Mouse (Mus musculus) forebrain, embryonic 16.5 days (tissue): ENCODE data around the gene Hoxa11. TPM values are rescaled to one million over a fixed set of nuclear protein-coding genes. Genes with fewer than 3 reads are reported as not detected.

ENCODE experiments used
- ATAC-seq: fragments of 200-750 bp; cut with Nextera tagmentation; 2 replicates; pipeline ENCODE4 v1.8.0; 2017; ENCODE audit warnings: mild to moderate bottlenecking, moderate library complexity
- H3K27ac ChIP-seq: fragments of 300-500 bp; sonication (generic); 2 replicates; pipeline ENCODE4 v1.5.1; 2014; ENCODE audit warnings: low read length, control low read depth
- H3K27me3 ChIP-seq: fragments of 300-500 bp; sonication (generic); replicated peaks from 2 replicates; pipeline ENCODE4 v1.6.1; 2014; ENCODE audit warnings: low read length; ENCODE audit not compliant: control insufficient read depth, insufficient read depth
- H3K36me3 ChIP-seq: fragments of 300-500 bp; sonication (generic); 2 replicates; pipeline ENCODE4 v1.6.1; 2014; ENCODE audit not compliant: control insufficient read depth, insufficient read depth
- H3K4me1 ChIP-seq: fragments of 300-500 bp; sonication (generic); replicated peaks from 2 replicates; pipeline ENCODE4 v1.6.1; 2014; ENCODE audit warnings: low read length; ENCODE audit not compliant: control insufficient read depth, insufficient read depth
- H3K4me2 ChIP-seq: fragments of 300-500 bp; sonication (generic); 2 replicates; pipeline ENCODE4 v1.6.1; 2014; ENCODE audit warnings: mild to moderate bottlenecking, low read length, control low read depth
- H3K4me3 ChIP-seq: fragments of 300-500 bp; sonication (generic); replicated peaks from 2 replicates; pipeline ENCODE4 v1.5.1; 2014; ENCODE audit warnings: mild to moderate bottlenecking, low read length, control low read depth
- H3K9ac ChIP-seq: fragments of 300-500 bp; sonication (generic); replicated peaks from 2 replicates; pipeline ENCODE4 v1.6.1; 2014; ENCODE audit warnings: low read depth, low read length, control low read depth
- H3K9me3 ChIP-seq: fragments of 300-500 bp; sonication (generic); 2 replicates; pipeline ENCODE4 v1.6.1; 2016; ENCODE audit warnings: low read length; ENCODE audit not compliant: control insufficient read depth
- WGBS: fragments of 180-500 bp; shearing (Covaris S2); extraction: QIAGEN DNeasy Blood & Tissue Kit; methylation state at CpG from one replicate; pipeline ENCODE4 v1.1.7; 2014; 5-methylcytosine and 5-hydroxymethylcytosine counted together
- polyA plus RNA-seq: library from polyadenylated mRNA; unstranded; fragments of >200 nt; fragmentation: Nextera tagmentation; extraction: Ambion mirVana; gene quantifications from 2 replicates; pipeline ENCODE4 v1.2.1, GENCODE M21; 2015

Gene Hoxa11
- polyA plus RNA-seq, 1 experiment from 2014 or later: not detected

DNA sequence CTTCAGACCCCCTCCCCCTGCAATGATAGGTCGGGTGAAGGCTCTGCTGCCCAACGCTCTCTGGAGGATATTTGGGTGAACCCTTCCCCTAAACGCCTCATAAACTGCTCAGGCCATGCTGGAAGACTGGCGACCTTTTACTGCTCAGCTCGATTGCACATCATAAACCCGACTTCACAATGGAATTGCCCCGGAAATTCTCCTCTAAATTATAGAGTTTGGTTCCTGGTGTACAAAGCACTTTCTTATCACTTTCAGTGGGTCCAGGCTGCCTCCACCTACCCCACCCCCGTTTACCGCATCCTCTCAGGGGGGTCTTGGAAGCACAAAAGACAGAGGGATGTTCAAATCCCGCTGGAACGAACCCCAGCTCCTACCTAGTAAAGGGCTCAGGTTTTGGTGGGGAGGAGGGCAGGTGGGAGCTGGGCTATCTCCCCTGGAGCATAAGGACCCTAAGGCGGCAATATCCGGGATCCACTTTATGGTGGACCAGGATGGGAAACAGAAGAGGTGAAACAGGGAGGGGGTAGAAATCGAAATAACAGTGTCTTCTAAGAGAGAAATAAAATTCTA lies 26.9 kb downstream of the Hoxa11 start:
- Histone ChIP-seq H3K9me3 (no peaks in the 10 kb centered on the region), H3K27ac (no peak overlapping the region), H3K4me1 (peaks cover 17% of the 10 kb centered on the region), H3K36me3 (no peaks in the 10 kb centered on the region), H3K27me3 (peaks cover 94% of the 10 kb centered on the region), H3K9ac (no peak overlapping the region), H3K4me3 (no peak overlapping the region), H3K4me2 (no peak overlapping the region)
- WGBS: 6% methylated on average over 14 of the region's 14 CpGs
- ATAC-seq: no peak

DNA sequence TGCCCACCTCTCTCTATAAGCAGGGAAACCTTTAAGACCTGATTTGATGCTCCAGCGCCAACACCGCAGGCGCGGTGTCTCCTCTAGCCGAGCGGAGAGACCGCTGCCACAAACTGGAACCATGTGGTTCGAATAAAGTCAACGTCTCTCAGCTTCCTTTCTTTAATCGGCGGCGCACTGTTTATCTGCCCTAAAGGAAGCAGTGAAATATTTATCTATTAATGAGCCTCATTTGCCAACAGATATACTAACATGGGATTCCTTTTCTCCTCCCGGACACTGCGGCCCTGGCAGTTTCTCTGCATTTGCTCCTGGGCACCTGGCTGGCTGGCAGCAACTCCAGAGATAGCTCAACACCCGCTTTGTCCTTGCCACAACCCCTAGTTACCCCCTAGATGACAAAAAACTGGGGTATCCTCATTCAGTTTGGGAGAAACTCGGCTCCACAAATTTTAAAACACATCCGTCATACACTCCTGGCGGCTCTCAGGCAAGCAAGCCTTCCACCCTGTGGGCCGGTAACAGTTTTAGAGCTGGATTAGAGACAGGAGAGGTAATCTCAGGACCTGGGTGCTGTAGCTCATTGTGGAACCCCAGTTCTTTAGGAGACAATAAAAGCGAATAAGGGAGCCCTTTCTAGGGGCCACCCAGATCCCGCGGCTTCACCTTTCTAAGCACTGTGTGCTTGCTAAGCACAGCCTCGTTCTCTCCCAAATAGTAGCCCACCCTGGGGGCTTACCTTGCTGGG lies 27.5 kb downstream of the Hoxa11 start:
- H3K4me2 ChIP-seq: no peak overlapping the region
- H3K36me3 ChIP-seq: no peaks in the 10 kb centered on the region
- WGBS: 4% methylated on average over 23 of the region's 23 CpGs
- no peak overlapping the region for H3K27ac ChIP-seq
- peaks cover 94% of the 10 kb centered on the region for H3K27me3 ChIP-seq
- no peaks in the 10 kb centered on the region for H3K9me3 ChIP-seq
- no peak overlapping the region for H3K4me3 ChIP-seq
- ATAC-seq: no peak
- peaks cover 17% of the 10 kb centered on the region for H3K4me1 ChIP-seq
- no peak overlapping the region for H3K9ac ChIP-seq

DNA sequence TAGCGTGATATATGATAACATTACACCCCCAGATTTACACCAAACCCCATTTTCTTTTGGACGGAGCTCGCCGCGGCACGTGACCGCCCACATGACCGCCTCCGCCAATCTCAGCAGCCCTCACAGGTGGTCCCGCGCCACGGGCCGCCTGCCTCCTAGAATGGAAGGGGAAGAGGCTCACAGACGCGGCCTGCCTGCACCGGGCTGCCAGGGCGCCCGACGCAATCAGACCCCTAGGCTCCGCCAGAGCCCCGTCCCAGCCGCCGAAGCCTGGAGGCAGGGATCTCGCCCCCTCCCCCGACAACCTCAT lies 28.2 kb downstream of the Hoxa11 start:
- peaks cover 17% of the 10 kb centered on the region for H3K4me1 ChIP-seq

DNA sequence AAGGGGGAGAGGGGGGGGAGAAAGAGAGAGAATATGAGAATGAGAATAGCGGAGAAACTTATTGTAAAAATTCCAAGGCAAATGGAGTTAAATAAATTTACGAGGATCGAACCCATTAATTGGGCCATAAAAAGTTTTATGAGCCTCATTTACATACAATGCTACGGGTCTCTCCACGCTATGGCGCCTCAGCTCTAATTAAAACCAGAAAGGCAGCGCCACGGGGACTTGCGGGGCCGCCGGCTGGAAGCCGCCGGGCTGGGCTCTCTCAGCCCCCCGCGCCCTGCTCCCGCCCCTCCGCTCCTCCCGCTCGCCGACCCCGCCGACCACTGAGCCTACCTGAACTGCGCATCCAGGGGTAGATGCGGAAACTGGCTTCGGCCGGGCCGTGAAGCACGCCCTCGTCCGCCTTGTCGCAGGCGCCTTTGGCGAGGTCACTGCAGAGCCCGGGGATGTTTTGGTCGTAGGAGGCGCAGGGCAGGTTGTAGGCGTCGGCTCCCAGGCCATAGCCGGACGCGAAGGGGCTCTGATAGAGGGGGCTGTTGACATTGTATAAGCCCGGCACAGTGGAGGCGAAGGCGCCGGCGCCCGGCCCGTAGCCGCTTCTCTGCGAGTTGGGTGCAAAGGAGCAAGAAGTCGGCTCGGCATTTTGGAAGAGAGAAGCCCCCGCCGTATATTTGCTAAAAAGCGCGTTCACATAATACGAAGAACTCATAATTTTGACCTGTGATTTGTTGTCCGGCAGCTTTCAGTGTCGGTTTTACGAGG lies 28.7 kb downstream of the Hoxa11 start:
- H3K36me3 ChIP-seq: no peaks in the 10 kb centered on the region
- 2% methylated on average over 60 of the region's 60 CpGs for WGBS
- no peak overlapping the region for H3K27ac ChIP-seq
- H3K4me1 ChIP-seq: peaks cover 15% of the 10 kb centered on the region
- H3K9ac ChIP-seq: no peak overlapping the region
- H3K4me3 ChIP-seq: peak overlapping the region; percentile 24
- no peaks in the 10 kb centered on the region for H3K9me3 ChIP-seq
- peaks cover 94% of the 10 kb centered on the region for H3K27me3 ChIP-seq
- H3K4me2 ChIP-seq: peak overlapping the region; percentile 39
- ATAC-seq: no peak

More for the DNA sequence above, 28.2 kb downstream of the Hoxa11 start:
- H3K27ac ChIP-seq: no peak overlapping the region
- H3K36me3 ChIP-seq: no peaks in the 10 kb centered on the region
- H3K9me3 ChIP-seq: no peaks in the 10 kb centered on the region
- H3K4me2 ChIP-seq: peak overlapping the region; percentile 39
- no peak overlapping the region for H3K9ac ChIP-seq
- ATAC-seq: peak; percentile 41; the same call in 1 of the 2 replicates
- peaks cover 94% of the 10 kb centered on the region for H3K27me3 ChIP-seq
- peak overlapping the region; percentile 24 for H3K4me3 ChIP-seq
- under 1% methylated on average over 25 of the region's 25 CpGs for WGBS

DNA sequence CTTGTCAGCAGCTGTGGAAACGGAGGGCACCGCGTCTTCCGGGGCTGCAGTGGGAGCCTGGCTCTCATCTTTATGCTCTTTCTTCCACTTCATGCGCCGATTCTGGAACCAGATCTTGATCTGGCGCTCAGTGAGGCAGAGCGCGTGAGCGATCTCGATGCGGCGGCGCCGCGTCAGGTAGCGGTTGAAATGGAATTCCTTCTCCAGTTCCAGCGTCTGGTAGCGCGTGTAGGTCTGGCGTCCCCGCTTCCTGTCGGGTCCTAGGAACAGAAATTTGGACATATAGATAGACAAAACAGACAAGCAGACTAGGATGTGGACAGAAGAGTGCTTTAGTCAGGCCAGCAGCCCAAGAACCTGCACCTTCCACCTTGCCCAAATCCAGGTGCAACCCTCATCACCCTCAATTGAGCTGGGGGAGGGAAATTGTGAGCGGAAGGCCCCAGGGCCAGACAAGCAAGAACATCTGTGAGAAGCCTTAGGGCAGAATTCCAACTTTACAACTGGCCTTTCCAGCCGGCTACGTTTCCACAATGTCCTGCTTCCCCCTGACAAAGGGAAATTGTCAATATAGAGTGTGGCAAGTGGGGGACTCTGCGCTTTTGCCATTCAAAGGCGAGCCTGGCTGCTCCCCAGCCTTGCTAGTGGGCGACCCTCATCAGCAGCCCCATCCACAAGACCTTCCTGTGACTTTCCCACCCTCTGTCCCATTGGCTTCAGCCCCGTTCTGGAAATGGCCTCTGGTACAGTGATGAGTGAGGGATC lies 29.7 kb downstream of the Hoxa11 start:
- Histone ChIP-seq H3K9me3 (no peaks in the 10 kb centered on the region), H3K27me3 (peaks cover 95% of the 10 kb centered on the region), H3K36me3 (no peaks in the 10 kb centered on the region), H3K27ac (no peak overlapping the region), H3K9ac (no peak overlapping the region), H3K4me3 (no peak overlapping the region), H3K4me2 (no peak overlapping the region), H3K4me1 (peaks cover 10% of the 10 kb centered on the region)
- 1% methylated on average over 30 of the region's 30 CpGs for WGBS
- no peak for ATAC-seq

DNA sequence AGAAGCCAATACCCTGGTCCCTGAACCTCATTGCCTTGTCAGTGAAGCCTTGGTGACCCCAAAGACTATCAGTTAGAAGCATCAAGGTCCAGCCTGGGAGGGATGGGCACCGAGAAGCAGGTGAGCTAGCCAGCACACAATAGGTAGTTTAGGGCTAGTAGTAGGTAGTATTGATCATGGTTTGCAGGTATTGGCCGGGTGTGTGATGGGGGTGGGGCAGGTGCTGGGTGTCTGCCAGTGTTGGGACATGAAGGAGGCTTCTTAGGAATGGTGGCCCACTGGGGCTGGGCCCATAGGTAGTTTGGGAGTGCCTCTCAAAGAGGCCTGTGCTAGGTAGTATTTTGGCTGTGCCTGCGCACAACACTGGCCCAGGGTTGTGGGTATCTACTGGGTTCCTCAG lies 30.5 kb downstream of the Hoxa11 start:
- Histone ChIP-seq H3K4me1 (peaks cover 10% of the 10 kb centered on the region), H3K9ac (no peak overlapping the region), H3K9me3 (no peaks in the 10 kb centered on the region), H3K27me3 (peaks cover 94% of the 10 kb centered on the region), H3K36me3 (no peaks in the 10 kb centered on the region), H3K4me3 (no peak overlapping the region), H3K4me2 (no peak overlapping the region), H3K27ac (no peak overlapping the region)
- WGBS: 17% methylated on average over 3 of the region's 3 CpGs
- no peak for ATAC-seq

DNA sequence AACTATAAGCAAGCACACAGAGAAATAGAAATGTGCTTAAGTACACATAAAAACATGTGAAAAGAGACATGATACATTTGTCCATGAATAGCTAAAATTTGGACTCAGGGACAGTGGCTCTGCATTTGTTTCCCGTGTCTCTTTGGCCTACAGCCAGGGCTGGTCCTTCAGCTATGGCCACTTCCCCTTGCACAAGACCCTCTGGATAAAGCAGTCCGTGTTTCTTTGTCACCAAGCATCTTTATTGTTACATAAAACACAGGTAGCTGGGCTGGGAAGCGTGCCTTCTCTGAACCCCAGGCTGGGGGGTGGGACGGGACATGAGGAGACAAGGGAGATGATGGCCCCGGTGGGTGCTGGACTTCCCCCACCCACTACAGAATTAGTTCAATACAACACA lies 31.3 kb downstream of the Hoxa11 start:
- no peak overlapping the region for H3K27ac ChIP-seq
- 6% methylated on average over 5 of the region's 5 CpGs for WGBS
- no peaks in the 10 kb centered on the region for H3K36me3 ChIP-seq
- H3K27me3 ChIP-seq: peaks cover 94% of the 10 kb centered on the region
- no peaks in the 10 kb centered on the region for H3K9me3 ChIP-seq
- H3K4me2 ChIP-seq: no peak overlapping the region
- H3K9ac ChIP-seq: no peak overlapping the region
- ATAC-seq: no peak
- peaks cover 10% of the 10 kb centered on the region for H3K4me1 ChIP-seq
- H3K4me3 ChIP-seq: no peak overlapping the region

DNA sequence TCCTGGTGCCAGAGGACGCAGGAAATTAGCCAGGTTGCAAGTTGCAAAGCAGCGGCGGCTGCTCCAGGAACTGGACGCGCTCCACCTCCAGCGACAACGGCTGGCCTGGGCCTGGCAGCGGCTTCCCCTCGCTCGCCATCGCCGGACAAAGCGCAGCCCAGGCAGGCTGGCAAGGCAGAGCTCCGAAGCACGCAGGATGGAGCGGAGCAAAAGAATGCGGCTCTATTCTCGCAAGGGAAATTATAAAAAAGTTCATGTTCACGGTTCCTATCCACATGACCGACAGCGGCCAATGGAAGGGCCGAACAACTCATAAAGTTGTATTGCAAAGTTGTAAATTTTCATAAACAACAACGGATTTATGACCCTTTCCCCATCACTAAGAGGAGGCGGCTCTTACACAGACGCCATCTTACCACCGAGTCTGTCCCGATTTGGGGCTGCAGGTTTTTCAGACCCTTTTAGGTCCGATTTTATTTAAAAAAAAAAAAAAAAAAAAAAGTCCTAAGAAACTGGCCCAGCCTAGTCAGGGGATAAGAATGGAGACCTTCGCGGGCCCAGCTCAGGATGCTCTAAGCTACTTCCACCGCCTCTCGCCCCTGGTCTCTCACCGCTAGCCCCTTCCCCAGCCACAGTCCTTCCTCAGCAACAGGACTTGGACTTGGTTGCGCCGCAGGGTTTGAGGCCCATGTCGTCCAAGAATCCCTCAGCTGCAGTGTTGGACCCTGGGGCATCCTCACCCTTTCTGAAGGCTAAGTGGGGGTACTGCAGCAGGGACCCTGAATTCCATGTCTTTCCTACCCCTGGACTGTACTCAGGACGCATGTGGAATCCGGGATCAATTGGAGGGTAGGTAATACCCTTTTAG lies 32.3 kb downstream of the Hoxa11 start, which contains the start of the genes Hoxa3 and Gm28308:
Gene Hoxa3 (minus strand): TSS at position 218 of the 868 bp plus-strand sequence.
Gene Gm28308 (minus strand): TSS at position 221 of the 868 bp plus-strand sequence.
- H3K4me1 ChIP-seq: peaks cover 10% of the 10 kb centered on the region
- H3K27ac ChIP-seq: no peak within 1 kb of the TSS

More for the DNA sequence above, 32.3 kb downstream of the Hoxa11 start, which contains the start of the genes Hoxa3 and Gm28308:
- Histone ChIP-seq H3K9ac (no peak within 1 kb of the TSS), H3K36me3 (no peaks in the 10 kb centered on the region), H3K4me2 (no peak within 1 kb of the TSS), H3K9me3 (no peaks in the 10 kb centered on the region), H3K4me3 (no peak within 1 kb of the TSS), H3K27me3 (peaks cover 94% of the 10 kb centered on the region)
- whole genome bisulfite sequencing: 2% methylated on average over 38 of the region's 38 CpGs
- no peak for ATAC-seq
